Mouse (Mus musculus): ENCODE measurements around the gene Carns1. TPM values are rescaled to one million over a fixed set of nuclear protein-coding genes. Genes with fewer than 3 reads are reported as not detected.

Carns1 gene
- polyA plus RNA-seq, 1 experiment = 1.1 TPM

- Histone ChIP-seq H3K27ac (ENCODE audit: insufficient read depth, low read depth, low read length) (no peak overlapping the region), H3K4me1 (ENCODE audit: control insufficient read depth, insufficient read depth, low read length) (peaks cover 14% of the 10 kb centered on the region), H3K4me3 (ENCODE audit: insufficient read depth, low read length) (no peak overlapping the region)
- TF ChIP-seq POLR2A (IDR thresholded peaks at IDR 0.05; ENCODE audit: borderline replicate concordance, low read depth, low read length) (no peak), CTCF (IDR thresholded peaks at IDR 0.05; ENCODE audit: low read depth, low read length) (no peak)
These were observed 40.2 kb upstream of the Carns1 start for GRCm38 (mm10) chr19:4215451-4215840.

GRCm38 (mm10) chr19:4214771-4215450 is 39.6 kb upstream of the Carns1 start:
- H3K4me3 ChIP-seq (ENCODE audit: insufficient read depth, low read length) = peak overlapping the region; percentile 35
- peaks cover 14% of the 10 kb centered on the region for H3K4me1 ChIP-seq (ENCODE audit: control insufficient read depth, insufficient read depth, low read length)
- no peak for TF ChIP-seq POLR2A (IDR thresholded peaks at IDR 0.05; ENCODE audit: borderline replicate concordance, low read depth, low read length)
- TF ChIP-seq CTCF (IDR thresholded peaks at IDR 0.05; ENCODE audit: low read depth, low read length) = no peak
- no peak overlapping the region for H3K27ac ChIP-seq (ENCODE audit: insufficient read depth, low read depth, low read length)

DNA sequence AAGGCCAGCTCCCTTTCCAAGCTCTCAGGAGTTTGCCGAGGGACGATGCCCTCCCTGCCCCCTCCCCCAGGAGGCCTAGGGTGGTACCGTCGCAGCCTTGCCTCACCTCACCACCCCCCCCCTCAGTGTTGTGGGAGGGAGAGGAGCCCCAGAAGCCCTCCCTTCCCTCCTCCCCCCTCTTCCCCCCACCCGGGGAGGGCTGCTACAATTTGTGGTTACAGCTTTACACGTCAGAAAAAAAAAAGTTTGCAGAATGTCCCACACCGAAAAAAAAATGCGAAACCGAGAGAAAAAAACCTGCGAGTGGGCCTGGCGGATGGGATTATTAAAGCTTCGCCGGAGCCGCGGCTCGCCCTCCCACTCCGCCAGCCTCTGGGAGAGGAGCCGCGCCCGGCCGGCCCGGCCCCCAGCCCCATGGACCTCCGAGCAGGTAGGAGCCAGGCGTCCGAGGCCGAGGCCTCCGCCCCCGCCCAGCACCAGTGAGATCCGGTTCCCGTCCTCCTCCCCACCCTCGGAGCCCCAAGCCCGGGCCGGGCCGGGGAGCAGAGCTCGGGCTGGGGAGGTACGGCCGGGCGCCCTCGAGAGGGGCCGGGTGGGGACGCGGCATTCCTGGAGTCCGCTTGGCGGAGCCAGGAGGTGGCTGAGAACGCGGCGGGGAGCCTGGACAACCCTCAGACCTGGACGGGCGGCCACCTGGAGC is 38.9 kb upstream of the Carns1 start, which contains the start of the genes Clcf1 and AC109138.7:
Gene Clcf1 (plus strand): TSS at position 168 of the 700 bp plus-strand sequence.
Gene AC109138.7 (plus strand): TSS at position 287 of the 700 bp plus-strand sequence.
- Histone ChIP-seq H3K27ac (ENCODE audit: insufficient read depth, low read depth, low read length) (no peak within 1 kb of the TSS), H3K4me3 (ENCODE audit: insufficient read depth, low read length) (peak within 1 kb of the TSS; percentile 35), H3K4me1 (ENCODE audit: control insufficient read depth, insufficient read depth, low read length) (peaks cover 14% of the 10 kb centered on the region)
- no peak for TF ChIP-seq CTCF (IDR thresholded peaks at IDR 0.05; ENCODE audit: low read depth, low read length)
- no peak for TF ChIP-seq POLR2A (IDR thresholded peaks at IDR 0.05; ENCODE audit: borderline replicate concordance, low read depth, low read length)

GRCm38 (mm10) chr19:4213524-4213974 is 38.3 kb upstream of the Carns1 start:
- Histone ChIP-seq H3K27ac (ENCODE audit: insufficient read depth, low read depth, low read length) (no peak overlapping the region), H3K4me3 (ENCODE audit: insufficient read depth, low read length) (no peak overlapping the region), H3K4me1 (ENCODE audit: control insufficient read depth, insufficient read depth, low read length) (peaks cover 14% of the 10 kb centered on the region)
- TF ChIP-seq POLR2A (IDR thresholded peaks at IDR 0.05; ENCODE audit: borderline replicate concordance, low read depth, low read length) (no peak), CTCF (IDR thresholded peaks at IDR 0.05; ENCODE audit: low read depth, low read length) (no peak)

DNA sequence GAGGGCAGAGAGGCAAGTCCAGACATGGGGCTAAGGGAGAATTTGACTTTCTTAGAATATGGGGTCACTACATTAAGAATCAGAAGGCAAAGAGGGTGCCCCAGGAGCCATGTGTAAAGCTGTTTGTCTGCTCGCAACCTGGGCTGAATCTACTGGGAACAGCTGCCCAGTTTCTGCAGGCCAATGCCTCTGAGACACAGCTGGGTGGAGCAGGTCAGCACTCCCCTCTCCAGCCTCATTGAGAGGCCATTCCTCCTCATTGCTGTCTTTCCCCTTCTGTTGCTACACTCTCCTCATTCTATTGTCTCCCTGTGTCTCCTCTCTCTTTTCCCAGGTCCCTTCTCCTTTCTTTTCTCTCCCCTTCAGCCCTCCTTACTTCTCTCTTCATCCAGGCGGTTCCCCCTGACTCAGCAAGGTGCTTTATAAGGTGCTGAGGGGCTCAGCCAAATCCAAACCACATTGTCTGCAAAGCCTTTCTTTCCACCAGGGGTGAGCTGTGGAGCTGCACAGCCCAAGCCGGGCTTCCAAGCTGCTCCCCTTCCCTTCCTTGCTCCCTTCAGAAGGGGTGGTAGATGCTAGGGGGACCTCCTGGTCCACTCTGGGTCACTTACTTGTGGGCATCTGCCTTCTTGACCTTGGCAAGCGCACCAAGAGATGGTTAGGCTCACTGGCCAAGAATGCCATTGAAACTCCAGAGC is 36.8 kb upstream of the Carns1 start:
- no peak overlapping the region for H3K4me3 ChIP-seq (ENCODE audit: insufficient read depth, low read length)
- H3K4me1 ChIP-seq (ENCODE audit: control insufficient read depth, insufficient read depth, low read length) = peaks cover 14% of the 10 kb centered on the region
- TF ChIP-seq POLR2A (IDR thresholded peaks at IDR 0.05; ENCODE audit: borderline replicate concordance, low read depth, low read length) (no peak), CTCF (IDR thresholded peaks at IDR 0.05; ENCODE audit: low read depth, low read length) (no peak)
- no peak overlapping the region for H3K27ac ChIP-seq (ENCODE audit: insufficient read depth, low read depth, low read length)

GRCm38 (mm10) chr19:4208563-4208962 is 33.3 kb upstream of the Carns1 start:
- Histone ChIP-seq H3K4me3 (ENCODE audit: insufficient read depth, low read length) (no peak overlapping the region), H3K4me1 (ENCODE audit: control insufficient read depth, insufficient read depth, low read length) (peaks cover 13% of the 10 kb centered on the region), H3K27ac (ENCODE audit: insufficient read depth, low read depth, low read length) (no peak overlapping the region)
- TF ChIP-seq POLR2A (IDR thresholded peaks at IDR 0.05; ENCODE audit: borderline replicate concordance, low read depth, low read length) (no peak), CTCF (IDR thresholded peaks at IDR 0.05; ENCODE audit: low read depth, low read length) (no peak)

DNA sequence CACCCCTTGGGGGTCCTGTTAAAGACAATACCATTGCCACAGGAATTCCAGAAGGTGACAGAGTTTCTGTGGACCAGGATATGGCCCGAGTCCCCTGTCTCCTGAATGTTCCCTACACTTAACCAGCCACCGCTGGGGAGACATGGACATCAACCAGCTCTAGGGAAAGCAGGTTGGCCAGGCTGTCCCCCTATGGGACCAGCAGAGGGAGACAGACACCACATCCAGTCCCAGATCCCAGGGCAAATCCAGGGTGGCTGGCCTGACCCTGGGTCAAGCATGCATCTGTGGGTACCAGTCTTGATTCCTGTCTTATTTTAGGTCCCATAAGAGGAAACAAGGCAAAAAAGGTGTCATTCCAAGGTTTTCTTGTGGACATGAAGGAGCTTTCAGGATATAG is 31.7 kb upstream of the Carns1 start:
- no peak for TF ChIP-seq POLR2A (IDR thresholded peaks at IDR 0.05; ENCODE audit: borderline replicate concordance, low read depth, low read length)
- peak; percentile 83 for TF ChIP-seq CTCF (IDR thresholded peaks at IDR 0.05; ENCODE audit: low read depth, low read length)
- Histone ChIP-seq H3K4me3 (ENCODE audit: insufficient read depth, low read length) (no peak overlapping the region), H3K4me1 (ENCODE audit: control insufficient read depth, insufficient read depth, low read length) (peaks cover 22% of the 10 kb centered on the region), H3K27ac (ENCODE audit: insufficient read depth, low read depth, low read length) (no peak overlapping the region)

GRCm38 (mm10) chr19:4204889-4205288 is 29.6 kb upstream of the Carns1 start:
- Histone ChIP-seq H3K4me1 (ENCODE audit: control insufficient read depth, insufficient read depth, low read length) (peaks cover 31% of the 10 kb centered on the region), H3K27ac (ENCODE audit: insufficient read depth, low read depth, low read length) (no peak overlapping the region), H3K4me3 (ENCODE audit: insufficient read depth, low read length) (no peak overlapping the region)
- TF ChIP-seq CTCF (IDR thresholded peaks at IDR 0.05; ENCODE audit: low read depth, low read length) (no peak), POLR2A (IDR thresholded peaks at IDR 0.05; ENCODE audit: borderline replicate concordance, low read depth, low read length) (no peak)

DNA sequence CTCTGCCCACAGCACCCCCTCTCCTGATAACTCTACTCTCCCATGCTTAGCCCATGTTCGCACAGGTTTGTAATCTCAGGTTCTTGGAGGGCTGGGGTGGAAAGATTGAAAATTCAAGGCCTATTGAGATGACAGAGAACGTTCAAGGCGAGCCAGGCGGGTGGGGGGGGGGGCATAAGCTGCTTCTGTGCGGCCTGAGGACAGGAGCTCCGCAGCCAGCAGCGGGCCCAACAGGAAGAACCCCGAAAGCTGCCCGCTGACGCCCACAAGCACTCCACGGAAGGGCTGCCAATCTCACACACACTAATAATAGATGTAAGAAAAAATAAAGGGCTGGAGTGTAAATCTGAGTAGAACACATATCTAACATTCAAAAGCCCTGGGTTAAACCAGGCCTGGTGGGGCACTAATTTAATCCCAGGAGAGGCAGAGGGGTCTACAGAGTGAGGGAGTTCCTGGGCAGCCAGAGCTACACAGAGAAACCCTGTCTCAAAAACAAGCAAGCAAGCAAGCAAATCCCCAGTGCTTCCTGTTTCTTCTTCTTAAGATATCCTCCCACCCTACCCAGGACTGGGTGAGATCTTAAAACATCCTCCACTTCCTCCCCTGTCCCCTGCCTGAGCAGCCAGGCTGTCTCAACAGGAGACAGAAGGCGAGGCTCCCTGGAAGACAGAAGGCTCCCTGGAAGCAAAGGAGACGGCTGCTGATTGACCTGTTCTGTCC is 28.5 kb upstream of the Carns1 start:
- Histone ChIP-seq H3K4me1 (ENCODE audit: control insufficient read depth, insufficient read depth, low read length) (peaks cover 31% of the 10 kb centered on the region), H3K4me3 (ENCODE audit: insufficient read depth, low read length) (peak overlapping the region; percentile 14; the same call in 1 of the 2 replicates), H3K27ac (ENCODE audit: insufficient read depth, low read depth, low read length) (peak overlapping the region; percentile 88)
- TF ChIP-seq POLR2A (IDR thresholded peaks at IDR 0.05; ENCODE audit: borderline replicate concordance, low read depth, low read length) (no peak), CTCF (IDR thresholded peaks at IDR 0.05; ENCODE audit: low read depth, low read length) (no peak)
